Mouse (Mus musculus) hindbrain, embryonic 15.5 days (tissue): Measurements from ENCODE around the gene Ttyh3. TPM values are rescaled to one million over a fixed set of nuclear protein-coding genes. Genes with fewer than 3 reads are reported as not detected.
A peak's percentile ranks its signal among the peaks of the same experiment; 100 is the strongest.

Experiments used
- ATAC-seq: fragments of 200-750 bp; cut with Nextera tagmentation; 2 replicates; pipeline ENCODE4 v1.8.0; 2017; ENCODE audit warnings: low read depth, moderate number of reproducible peaks, moderate TSS enrichment; ENCODE audit not compliant: low FRiP score
- H3K27ac ChIP-seq: fragments of 300-500 bp; sonication (generic); replicated peaks from 2 replicates; pipeline ENCODE4 v1.5.1; 2015; ENCODE audit warnings: mild to moderate bottlenecking, inconsistent platforms
- H3K27me3 ChIP-seq: fragments of 300-500 bp; sonication (generic); 2 replicates; pipeline ENCODE4 v1.6.1; 2015; ENCODE audit warnings: control low read depth, inconsistent platforms
- H3K36me3 ChIP-seq: fragments of 300-500 bp; sonication (generic); 2 replicates; pipeline ENCODE4 v1.6.1; 2015; ENCODE audit warnings: control low read depth, inconsistent platforms
- H3K4me1 ChIP-seq: fragments of 300-500 bp; sonication (generic); replicated peaks from 2 replicates; pipeline ENCODE4 v1.6.1; 2015; ENCODE audit warnings: control low read depth, inconsistent platforms
- H3K4me2 ChIP-seq: fragments of 300-500 bp; sonication (generic); 2 replicates; pipeline ENCODE4 v1.6.1; 2015; ENCODE audit warnings: moderate library complexity, mild to moderate bottlenecking, inconsistent platforms
- H3K4me3 ChIP-seq: fragments of 300-500 bp; sonication (generic); 2 replicates; pipeline ENCODE4 v1.5.1; 2015; ENCODE audit warnings: mild to moderate bottlenecking, inconsistent platforms
- H3K9ac ChIP-seq: fragments of 300-500 bp; sonication (generic); 2 replicates; pipeline ENCODE4 v1.6.1; 2015; ENCODE audit warnings: inconsistent platforms
- H3K9me3 ChIP-seq: fragments of 300-500 bp; sonication (generic); 2 replicates; pipeline ENCODE4 v1.6.1; 2016; ENCODE audit warnings: control low read depth, inconsistent platforms
- WGBS: fragments of 180-500 bp; shearing (Covaris S2); methylation state at CpG from one replicate; pipeline ENCODE4 v1.1.7; 2015; 5-methylcytosine and 5-hydroxymethylcytosine counted together
- polyA plus RNA-seq: library from polyadenylated mRNA; unstranded; fragments of >200 nt; fragmentation: Nextera tagmentation; extraction: Ambion mirVana; gene quantifications from 2 replicates; pipeline ENCODE4 v1.2.1, GENCODE M21; 2015

Ttyh3 gene
- polyA plus RNA-seq, 1 experiment from 2014 or later, result 85.2 TPM

GRCm38 (mm10) chr5:140604386-140604785 lies 44.4 kb downstream of the Ttyh3 start:
- Histone ChIP-seq H3K27ac (no peak overlapping the region), H3K9me3 (no peaks in the 10 kb centered on the region), H3K9ac (no peak overlapping the region), H3K4me1 (peaks cover 30% of the 10 kb centered on the region), H3K4me3 (no peak overlapping the region), H3K36me3 (no peaks in the 10 kb centered on the region), H3K27me3 (peaks cover 12% of the 10 kb centered on the region; the same call in 1 of the 2 replicates), H3K4me2 (no peak overlapping the region)
- 83% methylated on average over 8 of the region's 8 CpGs for WGBS
- ATAC-seq, result no peak

- H3K4me2 ChIP-seq, result no peak overlapping the region
- no peak overlapping the region for H3K4me3 ChIP-seq
Measured at GRCm38 (mm10) chr5:140602540-140602939, 46.3 kb downstream of the Ttyh3 start.

GRCm38 (mm10) chr5:140601712-140602111 lies 47.1 kb downstream of the Ttyh3 start:
- ATAC-seq, result no peak

More at GRCm38 (mm10) chr5:140602540-140602939, 46.3 kb downstream of the Ttyh3 start:
- ATAC-seq, result no peak
- Histone ChIP-seq H3K27ac (no peak overlapping the region), H3K9me3 (no peaks in the 10 kb centered on the region), H3K4me1 (peaks cover 20% of the 10 kb centered on the region), H3K36me3 (no peaks in the 10 kb centered on the region), H3K9ac (no peak overlapping the region), H3K27me3 (peaks cover 12% of the 10 kb centered on the region; the same call in 1 of the 2 replicates)
- WGBS, result 45% methylated on average over 2 of the region's 2 CpGs

GRCm38 (mm10) chr5:140599939-140600338 lies 48.9 kb downstream of the Ttyh3 start:
- no peaks in the 10 kb centered on the region for H3K9me3 ChIP-seq
- 57% methylated on average over 5 of the region's 5 CpGs for WGBS
- H3K4me1 ChIP-seq, result no peaks in the 10 kb centered on the region
- H3K9ac ChIP-seq, result no peak overlapping the region
- no peak for ATAC-seq
- H3K4me3 ChIP-seq, result no peak overlapping the region
- H3K36me3 ChIP-seq, result no peaks in the 10 kb centered on the region
- H3K4me2 ChIP-seq, result no peak overlapping the region
- no peak overlapping the region for H3K27ac ChIP-seq
- H3K27me3 ChIP-seq, result no peaks in the 10 kb centered on the region

More at GRCm38 (mm10) chr5:140601712-140602111, 47.1 kb downstream of the Ttyh3 start:
- Histone ChIP-seq H3K9ac (no peak overlapping the region), H3K27ac (no peak overlapping the region), H3K4me2 (no peak overlapping the region), H3K27me3 (peaks cover 6% of the 10 kb centered on the region; the same call in 1 of the 2 replicates), H3K4me3 (no peak overlapping the region), H3K4me1 (peaks cover 12% of the 10 kb centered on the region), H3K9me3 (no peaks in the 10 kb centered on the region), H3K36me3 (no peaks in the 10 kb centered on the region)
- WGBS, result 45% methylated on average over 12 of the region's 12 CpGs

- no peak for ATAC-seq
- H3K9me3 ChIP-seq, result no peaks in the 10 kb centered on the region
- H3K27ac ChIP-seq, result no peak overlapping the region
- WGBS, result 87% methylated on average over 4 of the region's 4 CpGs
- H3K4me3 ChIP-seq, result no peak overlapping the region
- H3K27me3 ChIP-seq, result no peaks in the 10 kb centered on the region
- no peaks in the 10 kb centered on the region for H3K4me1 ChIP-seq
- H3K9ac ChIP-seq, result no peak overlapping the region
- H3K4me2 ChIP-seq, result no peak overlapping the region
- no peaks in the 10 kb centered on the region for H3K36me3 ChIP-seq
Measured at GRCm38 (mm10) chr5:140597787-140598186, 51.0 kb downstream of the Ttyh3 start.

GRCm38 (mm10) chr5:140596927-140597588 lies 51.8 kb downstream of the Ttyh3 start:
- no peak overlapping the region for H3K27ac ChIP-seq
- H3K36me3 ChIP-seq, result no peaks in the 10 kb centered on the region
- 0 out of 2 replicates have a peak, but pooled peaks have one; percentile 7 for ATAC-seq
- H3K27me3 ChIP-seq, result no peaks in the 10 kb centered on the region
- no peak overlapping the region for H3K4me2 ChIP-seq
- H3K4me3 ChIP-seq, result no peak overlapping the region
- no peak overlapping the region for H3K9ac ChIP-seq
- 74% methylated on average over 18 of the region's 18 CpGs for WGBS
- H3K9me3 ChIP-seq, result no peaks in the 10 kb centered on the region
- H3K4me1 ChIP-seq, result no peaks in the 10 kb centered on the region

GRCm38 (mm10) chr5:140596426-140596825 lies 52.4 kb downstream of the Ttyh3 start:
- H3K4me2 ChIP-seq, result no peak overlapping the region
- no peak overlapping the region for H3K27ac ChIP-seq
- H3K27me3 ChIP-seq, result no peaks in the 10 kb centered on the region
- 84% methylated on average over 3 of the region's 3 CpGs for WGBS
- no peak overlapping the region for H3K4me3 ChIP-seq
- no peak for ATAC-seq
- H3K9me3 ChIP-seq, result no peaks in the 10 kb centered on the region
- H3K9ac ChIP-seq, result no peak overlapping the region
- H3K36me3 ChIP-seq, result no peaks in the 10 kb centered on the region
- H3K4me1 ChIP-seq, result no peaks in the 10 kb centered on the region

GRCm38 (mm10) chr5:140594846-140595245 lies 54.0 kb downstream of the Ttyh3 start:
- no peaks in the 10 kb centered on the region for H3K27me3 ChIP-seq
- no peak overlapping the region for H3K9ac ChIP-seq
- H3K9me3 ChIP-seq, result no peaks in the 10 kb centered on the region
- H3K4me3 ChIP-seq, result no peak overlapping the region
- ATAC-seq, result no peak
- H3K4me2 ChIP-seq, result no peak overlapping the region
- no peak overlapping the region for H3K27ac ChIP-seq
- WGBS, result 72% methylated on average over 5 of the region's 5 CpGs
- no peaks in the 10 kb centered on the region for H3K4me1 ChIP-seq
- no peaks in the 10 kb centered on the region for H3K36me3 ChIP-seq

GRCm38 (mm10) chr5:140589082-140589774 lies 59.6 kb downstream of the Ttyh3 start:
- H3K9ac ChIP-seq, result no peak overlapping the region
- H3K27ac ChIP-seq, result no peak overlapping the region
- no peak overlapping the region for H3K4me2 ChIP-seq
- H3K4me1 ChIP-seq, result peaks cover 1% of the 10 kb centered on the region
- ATAC-seq, result no peak
- no peaks in the 10 kb centered on the region for H3K9me3 ChIP-seq
- no peaks in the 10 kb centered on the region for H3K27me3 ChIP-seq
- H3K36me3 ChIP-seq, result no peaks in the 10 kb centered on the region
- 91% methylated on average over 16 of the region's 16 CpGs for WGBS
- H3K4me3 ChIP-seq, result no peak overlapping the region

GRCm38 (mm10) chr5:140583732-140584368 lies 65.0 kb downstream of the Ttyh3 start:
- Histone ChIP-seq H3K4me2 (no peak overlapping the region), H3K27me3 (no peaks in the 10 kb centered on the region), H3K36me3 (no peaks in the 10 kb centered on the region), H3K27ac (peak overlapping the region; percentile 32; the same call in 1 of the 2 replicates), H3K9ac (no peak overlapping the region), H3K4me3 (no peak overlapping the region), H3K4me1 (peaks cover 38% of the 10 kb centered on the region), H3K9me3 (no peaks in the 10 kb centered on the region)
- 16% methylated on average over 6 of the region's 6 CpGs for WGBS
- ATAC-seq, result peak; percentile 64; the same call in 1 of the 2 replicates

- WGBS, result 20% methylated on average over 8 of the region's 8 CpGs
- Histone ChIP-seq H3K4me1 (peaks cover 38% of the 10 kb centered on the region), H3K9ac (no peak overlapping the region), H3K9me3 (no peaks in the 10 kb centered on the region), H3K27me3 (no peaks in the 10 kb centered on the region), H3K4me2 (no peak overlapping the region), H3K27ac (peak overlapping the region; percentile 42; the same call in 1 of the 2 replicates), H3K4me3 (no peak overlapping the region), H3K36me3 (no peaks in the 10 kb centered on the region)
- ATAC-seq, result peak; percentile 23; the same call in 1 of the 2 replicates
Measured at GRCm38 (mm10) chr5:140582995-140583731, 65.7 kb downstream of the Ttyh3 start.
